Mouse (Mus musculus) pancreas, adult 10 weeks (tissue): ENCODE measurements around the gene Gm17175. TPM values are rescaled to one million over a fixed set of nuclear protein-coding genes. Genes with fewer than 3 reads are reported as not detected.

Experiments
- polyA plus RNA-seq: library from polyadenylated mRNA; stranded (reverse); fragments of 350-450 nt; fragmentation: Illumina TruSeq; extraction: RNeasy Lipid Tissue Mini Kit (QIAGEN cat#74804); gene quantifications from one replicate; pipeline ENCODE4 v1.2.3, GENCODE M21; 2015; ENCODE audit warnings: low read depth, low replicate concordance; ENCODE audit not compliant: insufficient read depth

The Gm17175 gene
- not detected for polyA plus RNA-seq

DNA sequence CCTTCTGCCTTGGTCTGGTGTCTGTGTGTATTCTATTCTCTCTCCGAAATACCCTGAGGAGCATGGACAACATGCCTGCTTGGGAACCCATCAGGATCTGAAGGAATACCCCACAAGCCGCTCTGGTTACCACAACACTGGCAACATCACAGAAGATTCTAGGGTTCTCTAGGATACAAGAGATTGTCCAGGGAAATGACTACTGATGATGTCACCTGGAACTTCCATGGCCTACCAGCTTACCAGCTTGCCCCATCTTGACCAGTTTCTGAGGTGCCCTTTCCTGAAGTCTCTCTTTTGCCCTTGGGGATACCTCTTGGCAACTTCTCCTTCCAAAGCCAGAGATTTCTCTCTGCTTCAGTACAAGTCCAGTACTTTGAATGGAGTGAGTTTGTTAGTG lies at the start of gene Gm17175:
Gene Gm17175, minus strand, starts transcription at position 101 of the 400 bp plus-strand sequence.

DNA sequence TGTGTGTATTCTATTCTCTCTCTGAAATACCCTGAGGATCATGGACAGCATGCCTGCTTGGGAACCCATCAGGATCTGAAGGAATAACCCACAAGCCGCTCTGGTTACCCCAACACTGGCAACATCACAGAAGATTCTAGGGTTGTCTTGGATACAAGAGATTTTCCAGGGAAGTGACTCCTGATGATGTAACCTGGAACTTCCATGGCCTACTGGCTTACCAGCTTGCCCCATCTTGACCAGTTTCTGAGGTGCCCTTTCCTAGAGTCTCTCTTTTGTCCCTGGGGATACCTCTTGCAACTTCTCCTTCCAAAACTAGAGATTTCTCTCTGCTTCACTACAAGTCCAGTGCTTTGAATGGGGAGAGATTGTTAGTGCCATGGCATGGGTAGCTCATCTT lies 37.3 kb upstream of the Gm17175 start, which contains the start of gene Gm17078:
Gene Gm17078, minus strand, starts transcription at position 101 of the 400 bp plus-strand sequence.

DNA sequence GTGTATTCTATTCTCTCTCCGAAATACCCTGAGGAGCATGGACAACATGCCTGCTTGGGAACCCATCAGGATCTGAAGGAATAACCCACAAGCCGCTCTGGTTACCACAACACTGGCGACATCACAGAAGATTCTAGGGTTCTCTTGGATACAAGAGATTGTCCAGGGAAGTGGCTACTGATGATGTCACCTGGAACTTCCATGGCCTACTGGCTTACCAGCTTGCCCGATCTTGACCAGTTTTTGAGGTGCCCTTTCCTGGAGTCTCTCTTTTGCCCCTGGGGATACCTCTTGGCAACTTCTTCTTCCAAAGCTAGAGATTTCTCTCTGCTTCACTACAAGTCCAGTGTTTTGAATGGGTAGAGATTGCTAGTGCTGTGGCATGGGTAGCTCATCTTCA lies 18.2 kb upstream of the Gm17175 start, which contains the start of gene Gm17174:
Gene Gm17174, minus strand, starts transcription at position 101 of the 400 bp plus-strand sequence.

DNA sequence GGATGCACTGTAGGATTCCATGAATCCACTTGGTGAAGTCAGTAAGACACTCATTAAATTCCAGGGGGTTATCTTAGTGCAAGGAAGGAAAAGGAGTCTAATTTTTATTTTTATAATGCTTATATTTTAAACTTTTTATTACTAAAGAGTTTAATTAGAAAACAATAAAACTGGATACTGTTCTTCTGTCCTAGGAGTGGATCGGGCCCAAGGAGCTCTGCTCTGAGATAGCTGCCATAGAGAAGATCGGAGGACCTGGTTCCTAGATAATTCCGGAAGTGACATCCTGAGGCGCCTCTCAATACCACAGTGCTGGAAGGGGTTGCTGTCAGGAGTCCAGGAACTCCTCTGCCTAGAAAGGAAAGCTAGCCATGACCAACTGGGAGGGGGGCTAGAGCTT lies 21.4 kb downstream of the Gm17175 start, which contains the start of gene Gm5622:
Gene Gm5622, plus strand, starts transcription at position 301 of the 400 bp plus-strand sequence.

Other genes starting within 250 kb of the Gm17175 start
- not detected for gene Gm7247, start 212.3 kb downstream of the Gm17175 start, polyA plus RNA-seq
- not detected for gene Vmn2r88, start 163.2 kb downstream of the Gm17175 start, polyA plus RNA-seq
- gene Vmn2r89, start 122.2 kb downstream of the Gm17175 start, polyA plus RNA-seq, result not detected
- not detected for gene Gm5622, start 21.3 kb downstream of the Gm17175 start, polyA plus RNA-seq
- not detected for gene Gm17174, start 18.1 kb upstream of the Gm17175 start, polyA plus RNA-seq
- gene Gm17078, start 37.2 kb upstream of the Gm17175 start, polyA plus RNA-seq, result not detected
- not detected for gene Gm4181, start 61.6 kb upstream of the Gm17175 start, polyA plus RNA-seq
- not detected for gene Gm17079, start 121.4 kb upstream of the Gm17175 start, polyA plus RNA-seq
- gene Gm5800, start 143.1 kb upstream of the Gm17175 start, polyA plus RNA-seq, result not detected
- not detected for gene Ang4, start 199.5 kb upstream of the Gm17175 start, polyA plus RNA-seq
- not detected for gene AY358078, start 226.0 kb upstream of the Gm17175 start, polyA plus RNA-seq